Mouse (Mus musculus) heart, adult 18-20 months (tissue): ENCODE measurements around the gene Trmt10c. TPM values are rescaled to one million over a fixed set of nuclear protein-coding genes. Genes with fewer than 3 reads are reported as not detected.
A peak's percentile ranks its signal among the peaks of the same experiment; 100 is the strongest.
"Not testable (repeated sequence)": the region's sequence is repeated elsewhere in the genome, so short reads cannot be mapped to it uniquely, and the experiment has no call there.

Experiments used
- DNase-seq, 2 experiments: peaks; one replicate each; pipeline ENCODE4 v3.0.0; 2021 to 2022; ENCODE audit warnings: mixed read lengths in 1 of 2
- long read RNA-seq, 2 experiments: library from polyadenylated mRNA; stranded (forward); transcript quantifications; one replicate each; pipeline ENCODE4 v2.0.0; 2021
- total RNA-seq, 2 experiments: library from RNA; stranded (reverse); gene quantifications; 2 replicates each; pipeline ENCODE4 v1.2.3; 2021

The Trmt10c gene
- 10 to 100 TPM; 13.1 to 13.2 TPM for total RNA-seq
- long read RNA-seq, experiment 1, transcript Trmt10c-201 (2 exons, 3,002 nt): major isoform, 19 of 20 reads
- long read RNA-seq, experiment 1, partial matches to known transcripts: 0 of 20 reads
- long read RNA-seq, experiment 1, other reads (novel, unspliced or antisense): 1 of 20 reads
- long read RNA-seq, experiment 2, transcript Trmt10c-201 (2 exons, 3,002 nt): major isoform, 14 of 14 reads
- long read RNA-seq, experiment 2, partial matches to known transcripts: 0 of 14 reads
- long read RNA-seq, experiment 2, other reads (novel, unspliced or antisense): 0 of 14 reads

- DNase-seq: peak; percentile 94 to 95
Observed at GRCm38 (mm10) chr16:56037138-56038010, at the start of gene Trmt10c. Gene Trmt10c (minus strand): TSS chr16:56037819.

- DNase-seq: no peak
Observed at GRCm38 (mm10) chr16:56086336-56086735, 48.7 kb upstream of the Trmt10c start.

GRCm38 (mm10) chr16:56081691-56082090, 44.1 kb upstream of the Trmt10c start:
- DNase-seq: no peak

GRCm38 (mm10) chr16:56079419-56079818, 41.8 kb upstream of the Trmt10c start:
- DNase-seq: no peak

- DNase-seq: peak; percentile 37 to 49
Observed at GRCm38 (mm10) chr16:56076121-56076869, 38.7 kb upstream of the Trmt10c start.

GRCm38 (mm10) chr16:56075222-56076111, 37.8 kb upstream of the Trmt10c start:
- DNase-seq: peak; percentile 89 to 92

GRCm38 (mm10) chr16:56074565-56074964, 36.9 kb upstream of the Trmt10c start:
- DNase-seq: no peak

GRCm38 (mm10) chr16:56074122-56074521, 36.5 kb upstream of the Trmt10c start:
- no peak for DNase-seq

- DNase-seq: not testable (repeated sequence)
Observed at GRCm38 (mm10) chr16:56073150-56073549, 35.5 kb upstream of the Trmt10c start.

- DNase-seq: no peak
Observed at GRCm38 (mm10) chr16:56072533-56072932, 34.9 kb upstream of the Trmt10c start.

GRCm38 (mm10) chr16:56071317-56072232, 34.0 kb upstream of the Trmt10c start:
- no peak for DNase-seq

GRCm38 (mm10) chr16:56068523-56069070, 31.0 kb upstream of the Trmt10c start:
- no peak for DNase-seq

GRCm38 (mm10) chr16:56066113-56066512, 28.5 kb upstream of the Trmt10c start:
- DNase-seq: no peak

GRCm38 (mm10) chr16:56064334-56064990, 26.8 kb upstream of the Trmt10c start:
- DNase-seq: peak; percentile 65 to 74

GRCm38 (mm10) chr16:56062981-56063380, 25.4 kb upstream of the Trmt10c start:
- no peak for DNase-seq

GRCm38 (mm10) chr16:56061995-56062594, 24.5 kb upstream of the Trmt10c start:
- DNase-seq: no peak

- no peak for DNase-seq
Observed at GRCm38 (mm10) chr16:56058151-56058550, 20.5 kb upstream of the Trmt10c start.

GRCm38 (mm10) chr16:56056944-56057590, 19.4 kb upstream of the Trmt10c start:
- no peak for DNase-seq
